Mouse (Mus musculus): ENCODE results near the gene Slc36a3. TPM values are rescaled to one million over a fixed set of nuclear protein-coding genes. Genes with fewer than 3 reads are reported as not detected.
A peak's percentile ranks its signal among the peaks of the same experiment; 100 is the strongest.

The Slc36a3 gene
- polyA plus RNA-seq, 1 experiment from 2014 or later: not detected

DNA sequence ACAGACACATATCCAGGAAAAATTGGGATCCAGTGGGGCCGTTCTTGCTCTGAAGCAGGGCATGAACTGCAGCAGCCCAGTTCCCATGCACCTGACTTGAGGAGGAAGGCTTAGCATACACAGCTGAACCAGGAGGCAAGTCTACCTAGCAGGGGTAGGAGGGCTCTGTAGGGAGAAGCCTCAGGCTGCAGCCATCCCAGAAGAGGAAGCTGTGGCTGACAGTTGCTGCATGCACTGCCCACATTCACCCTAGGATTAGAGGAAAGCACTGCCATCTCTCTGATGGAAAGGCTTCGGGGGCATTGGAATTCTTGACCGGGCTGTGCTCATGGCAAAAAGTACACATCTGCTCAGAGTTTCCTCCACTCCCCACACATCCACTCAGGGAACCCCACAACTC is 28.3 kb upstream of the Slc36a3 start:
- H3K27me3 ChIP-seq (ENCODE audit: control insufficient read depth, insufficient read depth, low read length): no peaks in the 10 kb centered on the region
- no peak for ATAC-seq (ENCODE audit: low FRiP score)
- no peak overlapping the region for H3K4me3 ChIP-seq (ENCODE audit: low read depth, low read length)
- 91% methylated on average over 3 of the region's 3 CpGs for WGBS
- no peaks in the 10 kb centered on the region for H3K9me3 ChIP-seq (ENCODE audit: control insufficient read depth, low read length)
- no peak overlapping the region for H3K9ac ChIP-seq (ENCODE audit: low read length)
- no peaks in the 10 kb centered on the region for H3K4me1 ChIP-seq (ENCODE audit: control insufficient read depth, insufficient read depth, low read length)
- H3K27ac ChIP-seq (ENCODE audit: low read depth, low read length): no peak overlapping the region
- no peak for DNase-seq (ENCODE audit: low spot score, missing footprints)
- no peak overlapping the region for H3K4me2 ChIP-seq
- no peaks in the 10 kb centered on the region for H3K36me3 ChIP-seq (ENCODE audit: control insufficient read depth, insufficient read depth, low read length)

DNA sequence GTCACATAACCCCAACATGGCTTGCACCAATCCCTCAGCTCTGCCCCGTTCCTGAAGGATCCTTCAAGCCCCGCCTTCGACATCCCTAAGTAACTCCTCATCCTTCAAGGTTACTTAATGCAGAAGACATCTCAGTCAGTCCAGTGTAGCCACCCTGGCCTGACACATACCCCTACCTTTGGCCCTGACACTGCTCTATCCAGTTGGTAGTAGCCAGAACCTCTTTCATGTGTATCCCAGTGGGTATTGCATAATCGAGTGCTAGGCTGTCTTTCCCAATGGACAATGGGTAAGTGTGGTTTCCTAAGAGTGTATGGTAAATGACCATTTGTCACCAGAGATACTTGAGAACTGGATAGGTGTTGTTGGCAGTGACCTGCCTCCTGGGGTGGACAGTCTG is 27.3 kb upstream of the Slc36a3 start:
- no peak for ATAC-seq (ENCODE audit: low FRiP score)
- Histone ChIP-seq H3K36me3 (ENCODE audit: control insufficient read depth, insufficient read depth, low read length) (no peaks in the 10 kb centered on the region), H3K27me3 (ENCODE audit: control insufficient read depth, insufficient read depth, low read length) (no peaks in the 10 kb centered on the region), H3K9ac (ENCODE audit: low read length) (no peak overlapping the region), H3K4me1 (ENCODE audit: control insufficient read depth, insufficient read depth, low read length) (no peaks in the 10 kb centered on the region), H3K9me3 (ENCODE audit: control insufficient read depth, low read length) (no peaks in the 10 kb centered on the region), H3K4me2 (no peak overlapping the region), H3K27ac (ENCODE audit: low read depth, low read length) (no peak overlapping the region), H3K4me3 (ENCODE audit: low read depth, low read length) (no peak overlapping the region)
- WGBS: 92% methylated on average over 4 of the region's 4 CpGs
- DNase-seq (ENCODE audit: low spot score, missing footprints): no peak

DNA sequence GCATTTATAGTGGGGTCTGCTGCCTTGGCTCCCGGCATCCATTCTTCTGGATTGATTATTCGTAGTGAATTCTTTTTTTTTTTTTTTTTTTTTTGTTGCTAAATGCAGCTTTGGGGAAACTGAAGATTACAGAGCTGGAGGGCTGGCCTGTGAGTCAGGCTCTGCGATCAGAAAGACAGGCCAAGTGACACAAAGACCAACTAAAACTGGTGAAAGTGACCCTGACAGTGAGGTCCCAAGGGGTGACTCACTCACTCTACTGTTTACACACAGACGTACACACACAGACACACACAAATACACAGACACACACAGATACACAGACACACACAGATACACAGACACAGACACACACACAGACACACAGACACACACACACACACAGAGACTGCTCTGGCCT is 19.0 kb upstream of the Slc36a3 start:
- WGBS: 83% methylated on average over 4 of the region's 4 CpGs
- no peak for DNase-seq (ENCODE audit: low spot score, missing footprints)
- Histone ChIP-seq H3K9ac (ENCODE audit: low read length) (no peak overlapping the region), H3K4me3 (ENCODE audit: low read depth, low read length) (no peak overlapping the region), H3K4me2 (no peak overlapping the region), H3K36me3 (ENCODE audit: control insufficient read depth, insufficient read depth, low read length) (no peaks in the 10 kb centered on the region), H3K27ac (ENCODE audit: low read depth, low read length) (no peak overlapping the region), H3K9me3 (ENCODE audit: control insufficient read depth, low read length) (no peaks in the 10 kb centered on the region), H3K4me1 (ENCODE audit: control insufficient read depth, insufficient read depth, low read length) (no peaks in the 10 kb centered on the region), H3K27me3 (ENCODE audit: control insufficient read depth, insufficient read depth, low read length) (no peaks in the 10 kb centered on the region)
- ATAC-seq (ENCODE audit: low FRiP score): no peak

DNA sequence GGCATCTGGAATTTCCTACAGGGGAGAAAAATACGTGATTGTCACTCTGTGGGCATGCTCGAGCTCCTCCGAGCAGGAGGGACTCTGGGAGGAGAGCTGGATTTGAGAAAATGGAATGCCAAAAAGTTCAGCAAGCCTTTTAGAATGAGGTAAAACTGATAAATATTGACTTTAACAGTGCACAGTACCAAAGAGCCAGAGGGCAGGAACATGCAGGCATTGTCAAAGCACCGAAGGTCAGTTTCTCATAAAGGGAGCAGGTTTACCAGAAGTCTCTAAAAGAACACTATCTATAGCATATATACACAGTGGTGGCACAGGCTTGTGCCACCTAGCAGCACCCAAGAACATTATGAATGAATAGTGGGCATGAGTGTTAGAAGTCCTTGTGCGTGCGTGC is 17.4 kb upstream of the Slc36a3 start:
- whole genome bisulfite sequencing: 87% methylated on average over 6 of the region's 6 CpGs
- H3K27me3 ChIP-seq (ENCODE audit: control insufficient read depth, insufficient read depth, low read length): no peaks in the 10 kb centered on the region
- no peak overlapping the region for H3K9ac ChIP-seq (ENCODE audit: low read length)
- H3K4me3 ChIP-seq (ENCODE audit: low read depth, low read length): no peak overlapping the region
- ATAC-seq (ENCODE audit: low FRiP score): no peak
- H3K4me1 ChIP-seq (ENCODE audit: control insufficient read depth, insufficient read depth, low read length): no peaks in the 10 kb centered on the region
- DNase-seq (ENCODE audit: low spot score, missing footprints): no peak
- H3K4me2 ChIP-seq: no peak overlapping the region
- no peaks in the 10 kb centered on the region for H3K36me3 ChIP-seq (ENCODE audit: control insufficient read depth, insufficient read depth, low read length)
- H3K9me3 ChIP-seq (ENCODE audit: control insufficient read depth, low read length): no peaks in the 10 kb centered on the region
- no peak overlapping the region for H3K27ac ChIP-seq (ENCODE audit: low read depth, low read length)

DNA sequence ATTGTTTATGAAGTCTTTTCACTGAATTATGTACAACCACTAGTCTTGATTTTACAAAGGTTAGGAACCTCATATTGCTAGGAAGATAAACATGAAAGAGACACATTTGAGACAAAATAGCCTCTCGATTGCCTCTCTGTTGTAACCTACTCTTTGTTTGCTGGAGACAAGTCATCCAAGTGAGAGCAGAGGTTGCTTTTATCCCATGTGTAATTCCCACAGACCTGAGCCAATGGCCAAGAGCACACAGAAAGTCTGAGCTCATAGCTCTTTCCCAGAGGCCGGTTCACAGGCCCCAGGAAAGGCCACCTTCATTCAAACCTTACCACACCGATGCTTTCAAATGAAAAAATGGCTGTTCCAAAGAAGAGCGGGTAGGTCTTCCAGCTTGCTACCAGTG is 17.0 kb upstream of the Slc36a3 start:
- H3K4me1 ChIP-seq (ENCODE audit: control insufficient read depth, insufficient read depth, low read length): no peaks in the 10 kb centered on the region
- no peak for ATAC-seq (ENCODE audit: low FRiP score)
- 87% methylated on average over 4 of the region's 4 CpGs for WGBS

DNA sequence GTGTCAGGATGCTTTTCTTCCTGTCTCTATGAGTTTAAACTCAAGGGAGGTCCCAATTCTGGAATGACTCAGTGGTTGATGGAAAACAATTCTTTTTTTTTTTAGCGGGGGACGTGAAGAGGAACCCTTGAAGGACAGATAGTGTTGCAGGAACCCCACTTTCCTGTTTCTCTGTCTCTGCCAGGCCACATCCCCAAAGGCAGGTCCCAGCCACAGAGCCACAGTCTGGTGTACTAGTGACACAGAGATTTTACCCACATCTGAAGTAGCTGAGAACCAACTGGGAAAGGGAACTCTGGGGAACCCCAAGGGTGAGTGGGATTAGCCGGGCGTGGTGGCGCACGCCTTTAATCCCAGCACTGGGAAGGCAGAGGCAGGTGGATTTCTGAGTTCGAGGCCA is 14.2 kb upstream of the Slc36a3 start:
- no peaks in the 10 kb centered on the region for H3K27me3 ChIP-seq (ENCODE audit: control insufficient read depth, insufficient read depth, low read length)
- DNase-seq (ENCODE audit: low spot score, missing footprints): no peak
- H3K36me3 ChIP-seq (ENCODE audit: control insufficient read depth, insufficient read depth, low read length): no peaks in the 10 kb centered on the region
- H3K9ac ChIP-seq (ENCODE audit: low read length): no peak overlapping the region
- H3K4me2 ChIP-seq: no peak overlapping the region
- no peak overlapping the region for H3K27ac ChIP-seq (ENCODE audit: low read depth, low read length)
- no peaks in the 10 kb centered on the region for H3K9me3 ChIP-seq (ENCODE audit: control insufficient read depth, low read length)
- WGBS: 96% methylated on average over 7 of the region's 7 CpGs
- H3K4me3 ChIP-seq (ENCODE audit: low read depth, low read length): no peak overlapping the region
- ATAC-seq (ENCODE audit: low FRiP score): no peak
- H3K4me1 ChIP-seq (ENCODE audit: control insufficient read depth, insufficient read depth, low read length): no peaks in the 10 kb centered on the region

More for the DNA sequence above, 17.0 kb upstream of the Slc36a3 start:
- H3K27me3 ChIP-seq (ENCODE audit: control insufficient read depth, insufficient read depth, low read length): no peaks in the 10 kb centered on the region
- H3K27ac ChIP-seq (ENCODE audit: low read depth, low read length): no peak overlapping the region
- no peaks in the 10 kb centered on the region for H3K9me3 ChIP-seq (ENCODE audit: control insufficient read depth, low read length)
- no peak overlapping the region for H3K4me3 ChIP-seq (ENCODE audit: low read depth, low read length)
- H3K9ac ChIP-seq (ENCODE audit: low read length): no peak overlapping the region
- DNase-seq (ENCODE audit: low spot score, missing footprints): no peak
- H3K4me2 ChIP-seq: no peak overlapping the region
- no peaks in the 10 kb centered on the region for H3K36me3 ChIP-seq (ENCODE audit: control insufficient read depth, insufficient read depth, low read length)

DNA sequence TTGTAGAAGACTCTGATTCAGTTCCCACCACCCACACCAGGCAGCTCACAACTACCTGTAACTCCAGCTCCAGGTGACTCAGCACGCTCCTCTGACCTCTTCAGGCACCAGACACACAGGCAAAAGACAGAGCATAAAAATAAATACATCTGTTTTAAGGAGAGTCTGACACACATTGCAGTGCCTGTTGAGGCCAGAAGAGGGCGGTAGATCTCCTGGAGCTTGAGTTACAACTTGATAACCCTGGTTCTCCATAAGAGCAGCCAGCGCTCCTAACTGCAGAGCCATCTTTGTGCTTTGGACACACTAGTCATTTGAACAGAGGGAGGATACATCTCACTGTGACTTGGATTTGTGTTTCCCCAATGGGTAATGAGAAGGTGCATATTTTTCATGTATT is 13.2 kb upstream of the Slc36a3 start:
- DNase-seq (ENCODE audit: low spot score, missing footprints): no peak
- ATAC-seq (ENCODE audit: low FRiP score): no peak
- H3K9me3 ChIP-seq (ENCODE audit: control insufficient read depth, low read length): no peaks in the 10 kb centered on the region
- 55% methylated on average over 3 of the region's 3 CpGs for WGBS
- H3K36me3 ChIP-seq (ENCODE audit: control insufficient read depth, insufficient read depth, low read length): no peaks in the 10 kb centered on the region
- H3K4me3 ChIP-seq (ENCODE audit: low read depth, low read length): no peak overlapping the region
- H3K9ac ChIP-seq (ENCODE audit: low read length): no peak overlapping the region
- no peak overlapping the region for H3K4me2 ChIP-seq
- no peak overlapping the region for H3K27ac ChIP-seq (ENCODE audit: low read depth, low read length)
- no peaks in the 10 kb centered on the region for H3K4me1 ChIP-seq (ENCODE audit: control insufficient read depth, insufficient read depth, low read length)
- no peaks in the 10 kb centered on the region for H3K27me3 ChIP-seq (ENCODE audit: control insufficient read depth, insufficient read depth, low read length)

DNA sequence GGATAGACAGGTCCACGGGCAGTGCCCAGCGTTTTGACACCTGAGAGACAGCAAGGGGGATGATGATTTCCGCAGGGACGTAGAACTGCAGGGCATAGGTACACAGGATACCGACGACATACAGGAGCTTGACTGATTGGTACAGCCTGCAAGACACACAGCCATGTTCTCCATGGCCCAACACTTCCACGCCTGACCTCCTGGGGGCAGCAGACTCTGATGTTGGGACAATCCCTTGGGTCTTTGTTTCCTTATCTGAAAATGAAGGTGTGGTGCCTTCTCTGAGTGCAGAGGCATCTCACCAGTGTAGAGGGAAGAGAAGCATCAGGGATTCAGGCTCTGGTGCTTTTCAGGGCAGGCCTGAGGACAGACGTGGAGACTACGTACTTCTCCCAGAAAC is 11.2 kb upstream of the Slc36a3 start:
- Histone ChIP-seq H3K36me3 (ENCODE audit: control insufficient read depth, insufficient read depth, low read length) (no peaks in the 10 kb centered on the region), H3K4me3 (ENCODE audit: low read depth, low read length) (no peak overlapping the region), H3K9ac (ENCODE audit: low read length) (no peak overlapping the region), H3K27ac (ENCODE audit: low read depth, low read length) (no peak overlapping the region), H3K9me3 (ENCODE audit: control insufficient read depth, low read length) (no peaks in the 10 kb centered on the region), H3K4me2 (no peak overlapping the region), H3K27me3 (ENCODE audit: control insufficient read depth, insufficient read depth, low read length) (no peaks in the 10 kb centered on the region), H3K4me1 (ENCODE audit: control insufficient read depth, insufficient read depth, low read length) (no peaks in the 10 kb centered on the region)
- 51% methylated on average over 9 of the region's 9 CpGs for WGBS
- DNase-seq (ENCODE audit: low spot score, missing footprints) (peak; percentile 90), ATAC-seq (ENCODE audit: low FRiP score) (no peak)

DNA sequence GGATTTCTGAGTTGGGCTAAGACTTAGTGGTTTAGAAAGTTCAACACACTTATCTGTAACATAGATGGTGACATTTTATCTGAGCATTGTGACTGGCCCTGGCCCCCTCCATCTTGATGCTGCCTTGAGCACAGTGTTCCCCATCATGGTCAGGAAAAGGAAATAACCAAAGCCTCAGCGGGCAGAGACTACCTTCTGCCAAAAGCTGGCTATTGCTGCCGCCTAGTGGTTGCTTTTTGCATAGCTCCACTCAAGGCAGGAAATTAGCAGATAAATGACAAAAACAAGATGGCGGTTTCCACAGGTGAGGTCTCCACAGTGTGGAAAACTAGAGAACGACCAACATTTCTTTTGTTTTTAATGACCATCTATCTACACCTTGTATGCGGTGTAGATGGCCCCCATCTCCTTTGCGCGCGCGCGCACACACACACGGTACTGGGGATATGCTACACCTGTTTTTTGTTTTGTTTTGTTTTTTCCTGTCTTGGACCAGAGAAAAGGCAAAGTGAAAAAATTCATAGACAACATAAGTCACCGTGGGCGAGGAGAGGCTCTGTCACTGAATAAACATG is 7.4 kb upstream of the Slc36a3 start:
- H3K9ac ChIP-seq (ENCODE audit: low read length): no peak overlapping the region
- no peak for ATAC-seq (ENCODE audit: low FRiP score)
- WGBS: 51% methylated on average over 13 of the region's 13 CpGs

DNA sequence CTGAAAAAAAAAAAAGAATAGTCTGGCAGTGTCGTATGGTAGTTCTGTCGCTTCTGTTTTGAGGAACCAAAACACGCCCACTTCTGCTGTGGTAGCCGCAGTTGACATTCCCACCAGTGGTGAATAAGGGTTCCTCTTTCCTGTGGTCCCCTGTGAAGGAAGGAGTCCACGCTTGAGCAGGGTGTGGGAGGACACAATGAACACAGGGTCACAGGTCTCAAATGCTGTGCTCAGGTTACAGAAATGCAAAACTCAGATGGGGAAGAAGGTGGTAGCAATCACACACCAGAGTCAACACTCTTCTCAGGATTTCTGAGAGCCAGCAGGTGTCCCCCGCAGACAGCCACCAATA is 3.5 kb upstream of the Slc36a3 start:
- WGBS: 82% methylated on average over 6 of the region's 6 CpGs
- no peak for ATAC-seq (ENCODE audit: low FRiP score)
- H3K9me3 ChIP-seq (ENCODE audit: control insufficient read depth, low read length): no peaks in the 10 kb centered on the region
- H3K4me2 ChIP-seq: no peak overlapping the region
- no peak overlapping the region for H3K4me3 ChIP-seq (ENCODE audit: low read depth, low read length)
- no peaks in the 10 kb centered on the region for H3K27me3 ChIP-seq (ENCODE audit: control insufficient read depth, insufficient read depth, low read length)
- no peak overlapping the region for H3K27ac ChIP-seq (ENCODE audit: low read depth, low read length)
- no peaks in the 10 kb centered on the region for H3K36me3 ChIP-seq (ENCODE audit: control insufficient read depth, insufficient read depth, low read length)
- DNase-seq (ENCODE audit: low spot score, missing footprints): no peak
- no peaks in the 10 kb centered on the region for H3K4me1 ChIP-seq (ENCODE audit: control insufficient read depth, insufficient read depth, low read length)
- no peak overlapping the region for H3K9ac ChIP-seq (ENCODE audit: low read length)

More for the DNA sequence above, 7.4 kb upstream of the Slc36a3 start:
- Histone ChIP-seq H3K9me3 (ENCODE audit: control insufficient read depth, low read length) (no peaks in the 10 kb centered on the region), H3K27me3 (ENCODE audit: control insufficient read depth, insufficient read depth, low read length) (no peaks in the 10 kb centered on the region), H3K4me2 (no peak overlapping the region), H3K4me1 (ENCODE audit: control insufficient read depth, insufficient read depth, low read length) (no peaks in the 10 kb centered on the region), H3K36me3 (ENCODE audit: control insufficient read depth, insufficient read depth, low read length) (no peaks in the 10 kb centered on the region), H3K4me3 (ENCODE audit: low read depth, low read length) (no peak overlapping the region), H3K27ac (ENCODE audit: low read depth, low read length) (no peak overlapping the region)
- peak; percentile 96 for DNase-seq (ENCODE audit: low spot score, missing footprints)
